Mouse (Mus musculus) lung, postnatal 10 days (tissue): ENCODE results near the gene Gm3642.
"Not testable (repeated sequence)": the region's sequence is repeated elsewhere in the genome, so short reads cannot be mapped to it uniquely, and the experiment has no call there.

Source experiments
- DNase-seq: peaks from one replicate; pipeline ENCODE4 v3.0.0; 2021

The Gm3642 gene

DNA sequence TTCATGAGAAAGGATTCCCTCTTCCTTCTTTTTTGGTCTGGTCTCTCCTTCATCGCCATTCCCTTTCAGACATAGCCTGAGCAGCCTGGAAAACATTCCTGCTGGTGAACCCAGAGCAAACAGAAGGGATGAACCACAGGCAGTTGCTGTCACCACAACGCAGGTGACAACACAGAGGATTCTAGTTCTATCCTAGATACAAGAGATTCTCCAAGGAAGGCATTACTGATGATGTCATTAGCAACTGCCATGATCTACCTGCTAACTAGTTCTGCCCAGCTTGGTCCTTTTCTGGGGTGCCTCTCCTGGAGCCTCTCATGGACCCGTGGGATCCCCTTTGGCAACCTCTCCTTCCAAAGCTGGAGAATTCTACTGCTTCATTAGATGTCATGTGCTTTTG lies at the start of gene Gm3642:
TSS of gene Gm3642 (minus strand) at position 101 of the 400 bp plus-strand sequence.
- DNase-seq = not testable (repeated sequence)

GRCm38 (mm10) chr14:6889521-6890012 lies 49.5 kb upstream of the Gm3642 start, which contains the start of gene Gm3667:
Gm3667 (minus strand) TSS chr14:6889962.
- peak; percentile 9 for DNase-seq

DNA sequence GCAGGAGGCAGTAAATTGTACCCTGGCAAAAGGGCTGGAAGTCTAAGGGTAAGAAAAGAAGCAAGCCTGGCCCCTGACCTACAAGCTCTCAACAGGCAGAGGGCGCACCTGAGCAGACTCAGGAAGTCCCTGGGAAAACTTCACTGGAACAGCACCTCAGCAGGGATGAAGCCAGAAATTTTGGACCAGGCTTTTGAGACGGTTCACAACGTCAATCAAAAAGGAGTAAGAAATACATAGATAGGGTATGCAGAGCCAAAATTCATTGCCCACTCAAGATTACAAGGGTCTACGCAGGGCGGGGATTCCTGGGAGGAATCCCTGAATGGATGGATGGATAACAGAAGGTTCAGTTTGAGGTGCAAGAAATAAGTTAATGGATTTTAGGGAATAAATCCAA lies 48.7 kb upstream of the Gm3642 start:
- DNase-seq = peak; percentile 2

- not testable (repeated sequence) for DNase-seq
Observed at GRCm38 (mm10) chr14:6823297-6823696, 16.8 kb downstream of the Gm3642 start.
